Mouse (Mus musculus) liver, postnatal 0 days (tissue): ENCODE measurements around the gene Clasp1. TPM values are rescaled to one million over a fixed set of nuclear protein-coding genes. Genes with fewer than 3 reads are reported as not detected.

Experiments
- ATAC-seq: fragments of 200-750 bp; cut with Nextera tagmentation; 2 replicates; pipeline ENCODE4 v1.8.0; 2017; ENCODE audit warnings: mild to moderate bottlenecking, moderate library complexity
- DNase-seq: peaks from one replicate; pipeline ENCODE4 v3.0.0-alpha.2; 2016
- H3K27ac ChIP-seq: fragments of 300-500 bp; sonication (generic); 2 replicates; pipeline ENCODE4 v1.5.1; 2014; ENCODE audit warnings: antibody characterized with exemption, moderate library complexity, mild to moderate bottlenecking, low read depth
- H3K27me3 ChIP-seq: fragments of 300-500 bp; sonication (generic); 2 replicates; pipeline ENCODE4 v1.6.1; 2014; ENCODE audit warnings: low read length, control low read depth, mixed read lengths; ENCODE audit not compliant: insufficient read depth
- H3K36me3 ChIP-seq: fragments of 300-500 bp; sonication (generic); replicated peaks from 2 replicates; pipeline ENCODE4 v1.6.1; 2014; ENCODE audit warnings: mild to moderate bottlenecking, control low read depth, low read length, moderate library complexity, mixed read lengths; ENCODE audit not compliant: insufficient read depth
- H3K4me1 ChIP-seq: fragments of 300-500 bp; sonication (generic); 2 replicates; pipeline ENCODE4 v1.6.1; 2014; ENCODE audit warnings: antibody characterized with exemption, mild to moderate bottlenecking, control low read depth; ENCODE audit not compliant: insufficient read depth
- H3K4me2 ChIP-seq: fragments of 300-500 bp; sonication (generic); 2 replicates; pipeline ENCODE4 v1.6.1; 2014; ENCODE audit warnings: low read depth, mild to moderate bottlenecking, low read length, moderate library complexity, mixed read lengths
- H3K4me3 ChIP-seq: fragments of 300-500 bp; sonication (generic); 2 replicates; pipeline ENCODE4 v1.5.1; 2014; ENCODE audit warnings: low read depth, low read length
- H3K9ac ChIP-seq: fragments of 300-500 bp; sonication (generic); replicated peaks from 2 replicates; pipeline ENCODE4 v1.6.1; 2014; ENCODE audit warnings: mild to moderate bottlenecking, moderate library complexity
- H3K9me3 ChIP-seq: fragments of 300-500 bp; sonication (generic); 2 replicates; pipeline ENCODE4 v1.6.1; 2016; ENCODE audit warnings: mild to moderate bottlenecking, control low read depth, low read length, mixed read lengths
- CTCF ChIP-seq: sonication (generic); IDR thresholded peaks from 2 replicates; pipeline ENCODE4 v1.5.1; 2016; ENCODE audit warnings: antibody characterized with exemption, low read depth
- EP300 ChIP-seq: IDR thresholded peaks from 2 replicates; pipeline ENCODE4 v1.6.1; 2016; ENCODE audit warnings: antibody characterized with exemption, low read depth, mild to moderate bottlenecking
- WGBS: fragments of 180-500 bp; shearing (Covaris S2); extraction: QIAGEN DNeasy Blood & Tissue Kit; methylation state at CpG from one replicate; pipeline ENCODE4 v1.1.7; 2014; ENCODE audit not compliant: insufficient replicate concordance; 5-methylcytosine and 5-hydroxymethylcytosine counted together
- polyA plus RNA-seq: library from polyadenylated mRNA; unstranded; fragments of >200 nt; fragmentation: Nextera tagmentation; extraction: Ambion mirVana; gene quantifications from 2 replicates; pipeline ENCODE4 v1.2.1, GENCODE M21; 2015

Gene Clasp1
- polyA plus RNA-seq, 1 experiment from 2014 or later, result 6.4 TPM

DNA sequence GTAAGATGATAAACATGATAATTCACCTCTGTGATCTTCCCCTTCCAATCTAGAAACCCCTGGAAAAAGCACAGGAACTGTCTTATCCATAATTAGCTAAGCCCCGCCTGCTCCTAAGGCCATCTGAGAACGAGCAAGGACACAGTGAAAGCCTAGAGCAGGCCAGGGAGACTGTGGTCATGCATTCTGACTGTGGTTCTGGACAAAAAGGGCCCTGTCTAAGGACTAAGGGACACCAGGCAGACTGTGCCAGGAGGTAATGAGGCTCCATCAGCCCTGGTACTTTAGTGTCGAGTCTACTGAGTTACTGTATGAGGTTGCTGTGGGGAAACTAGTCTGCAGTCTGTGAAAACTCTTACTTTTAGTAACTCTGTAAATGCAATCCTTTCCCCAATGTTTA, 96.7 kb downstream of the Clasp1 start:
- Histone ChIP-seq H3K36me3 (no peaks in the 10 kb centered on the region; the same call in 1 of the 2 replicates), H3K4me2 (no peak overlapping the region), H3K27ac (no peak overlapping the region), H3K9ac (no peak overlapping the region), H3K4me3 (no peak overlapping the region), H3K27me3 (no peaks in the 10 kb centered on the region), H3K9me3 (no peaks in the 10 kb centered on the region), H3K4me1 (peaks cover 24% of the 10 kb centered on the region)
- WGBS, result 74% methylated on average over 3 of the region's 3 CpGs
- no peak for DNase-seq
- ATAC-seq, result no peak
- TF ChIP-seq EP300 (no peak), CTCF (no peak)

DNA sequence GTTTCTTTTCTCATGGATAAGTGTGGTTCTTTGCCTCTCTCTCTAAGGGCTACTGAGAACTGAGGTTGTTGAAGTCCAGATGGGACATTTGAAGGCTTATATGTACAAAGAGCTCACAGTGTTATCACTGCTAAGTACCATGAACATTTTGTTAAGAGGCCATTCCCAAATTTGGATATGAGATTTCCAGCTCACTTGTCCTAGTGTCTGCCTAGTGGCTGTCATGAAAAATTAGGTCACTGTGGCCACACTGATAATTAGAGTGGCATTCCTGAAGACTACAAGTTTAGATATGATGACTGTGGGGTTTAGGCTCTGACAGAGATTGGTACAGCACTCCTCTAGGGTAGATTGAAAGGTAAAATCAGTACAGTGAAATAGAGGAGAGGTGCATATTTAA, 97.2 kb downstream of the Clasp1 start:
- H3K9ac ChIP-seq, result no peak overlapping the region
- no peak overlapping the region for H3K4me3 ChIP-seq
- no peak for DNase-seq
- H3K4me1 ChIP-seq, result peaks cover 24% of the 10 kb centered on the region
- no peak overlapping the region for H3K27ac ChIP-seq
- no peaks in the 10 kb centered on the region; the same call in 1 of the 2 replicates for H3K36me3 ChIP-seq
- H3K27me3 ChIP-seq, result no peaks in the 10 kb centered on the region
- ATAC-seq, result no peak
- TF ChIP-seq EP300 (no peak), CTCF (no peak)
- no peak overlapping the region for H3K4me2 ChIP-seq
- H3K9me3 ChIP-seq, result no peaks in the 10 kb centered on the region

GRCm38 (mm10) chr1:118492811-118493210, 104.0 kb downstream of the Clasp1 start:
- WGBS, result 70% methylated on average over 3 of the region's 3 CpGs
- H3K4me3 ChIP-seq, result no peak overlapping the region
- H3K9me3 ChIP-seq, result no peaks in the 10 kb centered on the region
- no peak overlapping the region for H3K9ac ChIP-seq
- no peak for DNase-seq
- no peak for ATAC-seq
- peaks cover 2% of the 10 kb centered on the region; the same call in 1 of the 2 replicates for H3K4me1 ChIP-seq
- TF ChIP-seq CTCF (peak; percentile 61), EP300 (no peak)
- no peak overlapping the region for H3K27ac ChIP-seq
- peaks cover 3% of the 10 kb centered on the region; the same call in 1 of the 2 replicates for H3K36me3 ChIP-seq
- H3K4me2 ChIP-seq, result no peak overlapping the region
- H3K27me3 ChIP-seq, result no peaks in the 10 kb centered on the region

DNA sequence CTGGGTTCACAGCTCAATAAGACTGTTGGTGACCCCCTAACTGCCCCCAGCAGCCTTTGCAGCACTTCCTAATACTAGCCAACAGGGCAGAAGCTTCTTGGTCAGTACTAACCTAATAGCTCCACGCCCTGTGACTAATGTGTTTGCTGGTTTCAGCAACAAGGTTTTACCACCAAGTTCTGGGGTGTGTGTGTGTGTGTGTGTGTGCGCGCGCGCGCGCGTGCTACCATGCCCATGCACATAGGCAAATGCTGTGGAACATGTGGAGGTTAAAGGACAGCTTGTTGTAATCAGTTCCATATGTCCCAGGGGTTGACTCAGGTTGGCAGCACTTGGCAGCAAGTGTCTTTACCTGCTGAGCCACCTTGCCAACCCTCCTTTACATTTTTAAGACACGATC, 105.7 kb downstream of the Clasp1 start:
- Histone ChIP-seq H3K36me3 (peaks cover 14% of the 10 kb centered on the region), H3K4me2 (no peak overlapping the region), H3K4me1 (peaks cover 2% of the 10 kb centered on the region; the same call in 1 of the 2 replicates), H3K9me3 (no peaks in the 10 kb centered on the region), H3K27me3 (no peaks in the 10 kb centered on the region), H3K4me3 (no peak overlapping the region), H3K9ac (no peak overlapping the region), H3K27ac (no peak overlapping the region)
- TF ChIP-seq CTCF (no peak), EP300 (no peak)
- ATAC-seq (peak; percentile 35), DNase-seq (no peak)
- 91% methylated on average over 9 of the region's 9 CpGs for WGBS

GRCm38 (mm10) chr1:118498311-118498710, 109.5 kb downstream of the Clasp1 start:
- no peak overlapping the region for H3K9ac ChIP-seq
- peaks cover 2% of the 10 kb centered on the region; the same call in 1 of the 2 replicates for H3K4me1 ChIP-seq
- H3K27me3 ChIP-seq, result no peaks in the 10 kb centered on the region
- H3K9me3 ChIP-seq, result no peaks in the 10 kb centered on the region
- TF ChIP-seq CTCF, result peak; percentile 91
- no peak for TF ChIP-seq EP300
- DNase-seq (peak; percentile 83), ATAC-seq (peak; percentile 57)
- H3K36me3 ChIP-seq, result peaks cover 49% of the 10 kb centered on the region
- H3K4me3 ChIP-seq, result no peak overlapping the region
- no peak overlapping the region for H3K27ac ChIP-seq
- 67% methylated on average over 5 of the region's 5 CpGs for WGBS
- no peak overlapping the region for H3K4me2 ChIP-seq

DNA sequence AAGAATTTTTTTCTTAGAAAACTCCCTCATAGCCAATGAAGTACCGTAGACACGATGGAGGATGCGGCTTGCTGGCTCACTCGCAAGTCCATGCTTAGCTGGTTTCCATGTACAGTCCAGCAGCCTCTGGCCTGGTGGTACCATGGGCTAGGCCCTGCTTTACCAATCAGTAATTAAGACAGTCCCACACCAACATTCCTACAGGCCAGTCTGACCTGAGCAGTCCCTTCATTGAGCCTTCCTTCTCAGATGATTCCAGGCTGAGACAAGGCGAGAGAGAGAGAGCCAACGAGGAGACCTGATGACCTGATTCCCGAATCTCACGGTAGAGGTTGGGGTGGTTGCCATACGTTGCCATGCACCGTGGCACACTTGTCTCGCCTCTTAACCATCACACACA, 111.7 kb downstream of the Clasp1 start:
- TF ChIP-seq CTCF (no peak), EP300 (no peak)
- H3K36me3 ChIP-seq, result peaks cover 68% of the 10 kb centered on the region
- no peak overlapping the region for H3K9ac ChIP-seq
- no peak overlapping the region for H3K4me2 ChIP-seq
- no peak for ATAC-seq
- H3K4me1 ChIP-seq, result no peaks in the 10 kb centered on the region
- 93% methylated on average over 11 of the region's 11 CpGs for WGBS
- H3K4me3 ChIP-seq, result no peak overlapping the region
- DNase-seq, result no peak
- no peaks in the 10 kb centered on the region for H3K27me3 ChIP-seq
- no peak overlapping the region for H3K27ac ChIP-seq
- H3K9me3 ChIP-seq, result no peaks in the 10 kb centered on the region

GRCm38 (mm10) chr1:118501691-118502090, 112.8 kb downstream of the Clasp1 start:
- H3K9ac ChIP-seq, result no peak overlapping the region
- no peak overlapping the region for H3K4me2 ChIP-seq
- 84% methylated on average over 2 of the region's 2 CpGs for WGBS
- no peaks in the 10 kb centered on the region for H3K27me3 ChIP-seq
- ATAC-seq, result no peak
- no peak overlapping the region for H3K27ac ChIP-seq
- no peak overlapping the region for H3K4me3 ChIP-seq
- H3K9me3 ChIP-seq, result no peaks in the 10 kb centered on the region
- TF ChIP-seq CTCF (no peak), EP300 (no peak)
- no peak for DNase-seq
- no peaks in the 10 kb centered on the region for H3K4me1 ChIP-seq
- peaks cover 73% of the 10 kb centered on the region for H3K36me3 ChIP-seq
